Mouse (Mus musculus): ENCODE measurements at regions not wholly inside any gene's neighbourhood (a gene's known extent, or its start where the extent isn't known, plus 50 kb on each side); places are given as distances from the start of the nearest gene placed in this dataset.
A peak's percentile ranks its signal among the peaks of the same experiment; 100 is the strongest.

DNA sequence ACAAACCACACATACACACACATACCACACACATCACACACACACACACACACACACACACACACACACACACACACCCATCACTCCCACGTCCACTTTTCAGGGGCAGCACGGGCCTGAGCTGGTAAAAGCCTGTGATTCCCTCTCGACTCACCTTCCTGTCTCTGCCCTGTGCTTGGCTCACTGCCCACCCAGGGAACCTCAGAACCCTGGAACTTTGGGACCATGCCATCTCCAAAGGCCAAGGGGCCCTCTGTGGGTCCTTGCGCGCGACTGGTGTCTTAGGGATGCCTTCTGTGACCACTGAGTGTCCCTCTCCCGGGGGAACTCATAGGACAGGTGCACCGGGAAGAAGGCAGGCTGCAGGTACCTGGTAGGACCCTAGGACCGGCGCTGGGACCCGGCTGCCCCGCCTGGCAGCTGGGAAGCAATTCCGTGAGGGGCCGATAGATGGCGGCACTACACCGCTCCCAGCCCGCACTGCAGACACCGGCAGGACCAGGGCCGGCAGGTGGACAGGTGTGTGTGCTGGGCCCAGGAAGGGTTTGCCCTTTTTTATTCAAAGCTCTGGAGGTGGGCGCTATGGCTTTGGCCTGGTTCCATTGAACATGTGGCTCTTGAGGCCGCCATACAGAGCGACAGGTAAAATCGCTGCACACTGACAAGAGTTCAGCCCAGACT is 73.0 kb upstream of the 4931429L15Rik start:
- DNase-seq (ENCODE audit: low spot score in 2 of 2) = peak; percentile 19 to 40

DNA sequence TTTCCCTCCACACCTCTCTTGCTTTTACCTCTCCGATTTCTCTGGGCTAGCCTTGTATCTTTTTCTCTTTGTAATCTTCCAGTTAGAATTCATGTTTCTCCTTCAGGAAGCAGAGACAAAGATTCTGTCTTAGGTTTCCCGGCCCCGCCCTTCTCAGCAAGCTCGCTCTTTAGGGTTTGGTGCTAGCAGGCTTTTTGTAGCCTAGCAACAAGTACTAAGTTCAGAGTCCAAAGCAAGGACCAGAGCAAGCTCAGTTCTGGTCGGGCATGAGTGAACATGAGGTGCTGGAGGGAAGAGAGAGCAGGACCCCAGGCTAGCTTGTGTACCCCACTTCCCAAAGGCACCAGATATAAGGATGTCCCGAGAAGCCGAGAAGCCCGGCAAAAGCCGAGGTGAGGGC is 70.0 kb upstream of the 4931429L15Rik start:
- no peak for DNase-seq (ENCODE audit: low spot score in 2 of 2)

DNA sequence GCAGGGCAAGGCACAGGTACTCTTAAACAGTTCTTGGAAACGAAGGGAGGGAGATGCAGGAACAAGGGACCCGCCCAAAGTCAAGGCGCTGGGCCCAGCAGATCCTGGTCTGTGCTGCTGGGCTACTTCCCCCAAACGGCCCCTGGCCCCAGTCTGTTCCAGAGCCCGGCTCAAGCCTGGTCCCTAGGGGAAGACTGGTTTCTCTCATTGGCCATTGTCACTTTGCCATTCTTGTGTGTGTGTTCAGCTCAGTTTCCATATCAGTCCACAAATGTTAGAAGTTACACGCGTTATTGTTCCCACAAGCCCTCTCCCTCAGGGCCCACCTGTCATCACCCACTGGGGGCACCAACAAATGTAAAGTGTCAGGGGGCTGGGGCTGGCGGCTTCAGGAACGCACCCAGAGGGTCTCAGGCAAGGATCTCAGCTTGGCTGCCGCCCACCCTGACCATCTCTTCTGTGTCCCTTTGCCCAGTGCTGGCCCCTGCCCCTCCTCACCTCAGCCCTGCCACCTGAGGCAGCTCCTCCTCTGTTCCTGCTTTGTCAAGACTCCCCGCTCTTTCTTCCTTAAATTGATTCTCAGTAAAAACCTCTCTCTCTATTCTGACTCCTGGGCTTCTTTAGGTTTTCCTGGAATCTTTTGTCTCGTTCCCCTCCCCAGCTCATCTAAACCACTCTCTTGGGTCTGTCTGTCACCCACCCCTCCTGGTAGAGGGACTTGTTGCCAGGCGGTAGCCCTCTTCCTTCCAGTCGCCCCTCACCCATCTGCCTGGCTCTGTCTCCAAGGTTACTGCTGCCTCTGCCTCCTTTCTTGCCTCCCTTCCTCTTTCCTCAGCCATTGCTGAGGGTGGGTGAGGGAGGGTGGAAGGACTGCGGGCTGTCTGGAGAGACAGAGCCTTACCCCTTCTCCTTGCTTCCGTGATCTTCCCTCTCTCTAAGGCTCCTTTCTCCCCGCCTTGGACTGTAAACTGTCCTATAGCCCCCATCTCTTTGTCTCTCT is 69.2 kb upstream of the 4931429L15Rik start:
- DNase-seq (ENCODE audit: low spot score in 2 of 2) = no peak

- no peak for DNase-seq (ENCODE audit: low spot score in 2 of 2)
Observed at GRCm38 (mm10) chr9:46386333-46386732, 66.5 kb upstream of the 4931429L15Rik start.

DNA sequence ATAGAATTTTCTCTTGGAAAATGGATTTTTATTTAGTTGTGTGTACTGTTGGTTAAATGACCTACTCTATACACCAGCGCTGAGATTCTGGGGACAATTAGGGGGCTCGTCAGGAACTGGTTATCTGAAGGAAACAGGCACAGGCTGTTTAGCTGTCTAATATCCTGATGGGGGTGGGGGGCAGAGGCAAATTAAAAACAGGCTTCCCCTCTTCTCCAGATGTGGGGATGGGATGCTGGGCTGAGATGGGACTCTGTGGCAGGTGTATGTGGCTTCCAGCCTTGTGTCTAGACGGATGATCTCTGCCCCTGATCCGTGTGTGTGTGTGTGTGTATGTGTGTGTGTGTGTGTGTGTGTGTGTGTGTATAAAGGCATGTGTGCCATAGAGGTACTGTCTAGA is 61.6 kb upstream of the 4931429L15Rik start:
- no peak for DNase-seq (ENCODE audit: low spot score in 2 of 2)

DNA sequence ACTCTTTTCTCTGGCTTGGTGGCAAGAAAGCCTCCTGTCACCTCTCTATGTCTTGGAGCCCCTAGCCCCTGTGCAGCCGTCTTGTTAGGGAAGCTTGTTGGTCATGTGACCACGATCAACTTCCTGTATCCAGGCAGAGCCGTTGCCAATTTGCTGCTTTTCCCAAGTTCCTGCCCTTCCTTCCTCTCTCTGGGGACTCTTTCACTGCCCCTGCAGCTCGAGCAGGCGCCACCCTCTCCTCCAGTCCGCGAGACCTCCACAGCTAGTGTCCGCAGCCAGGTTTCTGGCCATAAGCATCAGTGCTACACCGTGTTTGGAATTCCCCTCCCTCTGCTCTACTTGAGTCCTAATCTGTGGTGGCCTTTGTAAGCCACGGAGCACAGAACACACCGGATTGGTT is 59.7 kb upstream of the 4931429L15Rik start:
- DNase-seq (ENCODE audit: low spot score in 2 of 2) = no peak

DNA sequence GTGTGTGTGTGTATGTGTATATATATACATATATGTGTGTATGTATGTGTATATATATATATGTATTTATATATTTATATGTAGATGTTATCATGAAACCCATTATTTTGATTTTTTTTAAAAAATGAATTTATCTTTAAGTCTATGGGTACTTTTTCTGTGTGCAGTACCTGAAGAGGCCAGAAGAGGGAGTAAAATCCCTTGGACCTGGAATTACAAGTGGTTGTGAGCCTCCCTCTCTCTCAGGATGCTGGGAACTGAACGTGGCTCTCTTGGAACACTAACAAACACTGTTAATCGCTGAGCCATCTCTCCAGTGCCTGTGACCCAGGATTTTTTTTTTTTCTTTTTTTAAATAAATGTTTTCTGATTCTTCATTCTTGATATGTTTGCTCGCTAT is 58.6 kb upstream of the 4931429L15Rik start:
- DNase-seq (ENCODE audit: low spot score in 2 of 2) = no peak

Measured in gastrocnemius, postnatal 4 days (tissue).